Mouse (Mus musculus) forebrain, embryonic 16.5 days (tissue): ENCODE results near the gene Sdr39u1. TPM values are rescaled to one million over a fixed set of nuclear protein-coding genes. Genes with fewer than 3 reads are reported as not detected.

ENCODE experiments used
- ATAC-seq: fragments of 200-750 bp; cut with Nextera tagmentation; 2 replicates; pipeline ENCODE4 v1.8.0; 2017; ENCODE audit warnings: mild to moderate bottlenecking, moderate library complexity
- H3K27ac ChIP-seq: fragments of 300-500 bp; sonication (generic); 2 replicates; pipeline ENCODE4 v1.5.1; 2014; ENCODE audit warnings: low read length, control low read depth
- H3K27me3 ChIP-seq: fragments of 300-500 bp; sonication (generic); replicated peaks from 2 replicates; pipeline ENCODE4 v1.6.1; 2014; ENCODE audit warnings: low read length; ENCODE audit not compliant: control insufficient read depth, insufficient read depth
- H3K36me3 ChIP-seq: fragments of 300-500 bp; sonication (generic); 2 replicates; pipeline ENCODE4 v1.6.1; 2014; ENCODE audit not compliant: control insufficient read depth, insufficient read depth
- H3K4me1 ChIP-seq: fragments of 300-500 bp; sonication (generic); replicated peaks from 2 replicates; pipeline ENCODE4 v1.6.1; 2014; ENCODE audit warnings: low read length; ENCODE audit not compliant: control insufficient read depth, insufficient read depth
- H3K4me2 ChIP-seq: fragments of 300-500 bp; sonication (generic); 2 replicates; pipeline ENCODE4 v1.6.1; 2014; ENCODE audit warnings: mild to moderate bottlenecking, low read length, control low read depth
- H3K4me3 ChIP-seq: fragments of 300-500 bp; sonication (generic); replicated peaks from 2 replicates; pipeline ENCODE4 v1.5.1; 2014; ENCODE audit warnings: mild to moderate bottlenecking, low read length, control low read depth
- H3K9ac ChIP-seq: fragments of 300-500 bp; sonication (generic); replicated peaks from 2 replicates; pipeline ENCODE4 v1.6.1; 2014; ENCODE audit warnings: low read depth, low read length, control low read depth
- H3K9me3 ChIP-seq: fragments of 300-500 bp; sonication (generic); 2 replicates; pipeline ENCODE4 v1.6.1; 2016; ENCODE audit warnings: low read length; ENCODE audit not compliant: control insufficient read depth
- WGBS: fragments of 180-500 bp; shearing (Covaris S2); extraction: QIAGEN DNeasy Blood & Tissue Kit; methylation state at CpG from one replicate; pipeline ENCODE4 v1.1.7; 2014; 5-methylcytosine and 5-hydroxymethylcytosine counted together
- polyA plus RNA-seq: library from polyadenylated mRNA; unstranded; fragments of >200 nt; fragmentation: Nextera tagmentation; extraction: Ambion mirVana; gene quantifications from 2 replicates; pipeline ENCODE4 v1.2.1, GENCODE M21; 2015

Sdr39u1 gene
- polyA plus RNA-seq, 1 experiment from 2014 or later, result 128 TPM

DNA sequence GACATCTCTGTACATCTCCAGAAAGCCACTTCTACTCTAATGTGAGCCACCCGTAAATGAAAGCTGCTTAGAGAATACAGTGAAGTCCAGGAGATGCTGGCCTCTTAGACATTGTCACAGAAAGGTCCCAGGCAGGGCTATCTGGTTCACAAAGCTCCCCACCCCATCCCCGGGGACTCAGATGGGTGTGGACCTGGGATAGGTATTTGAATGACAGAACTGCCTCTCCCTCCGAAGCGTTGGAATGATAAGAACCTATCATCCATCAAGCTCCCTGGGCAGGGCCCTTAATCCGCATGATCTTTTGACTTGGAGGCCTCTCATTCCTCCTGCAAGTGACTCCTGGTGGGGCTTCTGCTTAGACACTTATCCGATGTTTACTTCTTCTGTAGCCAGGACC is 49.2 kb downstream of the Sdr39u1 start:
- Histone ChIP-seq H3K27ac (no peak overlapping the region), H3K9ac (no peak overlapping the region), H3K27me3 (no peaks in the 10 kb centered on the region), H3K4me1 (peaks cover 26% of the 10 kb centered on the region), H3K4me3 (no peak overlapping the region), H3K4me2 (no peak overlapping the region), H3K36me3 (no peaks in the 10 kb centered on the region), H3K9me3 (no peaks in the 10 kb centered on the region)
- ATAC-seq, result no peak
- WGBS, result 69% methylated on average over 6 of the region's 6 CpGs

Other genes with a start within 250 kb of the Sdr39u1 start
- gene Mdp1, start 239.8 kb downstream of the Sdr39u1 start, polyA plus RNA-seq, result 63.5 and 71.3 TPM in 2 replicates
- 52.5 and 62.6 TPM in 2 replicates for gene Gmpr2, start 228.4 kb downstream of the Sdr39u1 start, polyA plus RNA-seq
- 514 and 544 TPM in 2 replicates for gene Nedd8, start 228.2 kb downstream of the Sdr39u1 start, polyA plus RNA-seq
- gene Tinf2, start 218.5 kb downstream of the Sdr39u1 start, polyA plus RNA-seq, result 31.4 and 32.6 TPM in 2 replicates
- gene Tgm1, start 186.4 kb downstream of the Sdr39u1 start, polyA plus RNA-seq, result 0.26 and 0.28 TPM in 2 replicates
- 52.6 and 53.3 TPM in 2 replicates for gene Rabggta, start 178.0 kb downstream of the Sdr39u1 start, polyA plus RNA-seq
- 81.9 and 83.5 TPM in 2 replicates for gene Dhrs1, start 154.6 kb downstream of the Sdr39u1 start, polyA plus RNA-seq
- gene Nop9, start 154.6 kb downstream of the Sdr39u1 start, polyA plus RNA-seq, result 36.4 and 46.0 TPM in 2 replicates
- gene Cideb, start 141.8 kb downstream of the Sdr39u1 start, polyA plus RNA-seq, result 0.21 TPM in 1 of 2 replicates, not detected in the other
- gene Ltb4r2, start 138.9 kb downstream of the Sdr39u1 start, polyA plus RNA-seq, result 0.21 and 0.38 TPM in 2 replicates
- 0.24 and 0.25 TPM in 2 replicates for gene Ltb4r1, start 134.3 kb downstream of the Sdr39u1 start, polyA plus RNA-seq
- gene Adcy4, start 116.2 kb downstream of the Sdr39u1 start, polyA plus RNA-seq, result 3.2 and 3.7 TPM in 2 replicates
- gene Ripk3, start 111.4 kb downstream of the Sdr39u1 start, polyA plus RNA-seq, result 2.7 and 3.2 TPM in 2 replicates
- gene Nfatc4, start 77.1 kb downstream of the Sdr39u1 start, polyA plus RNA-seq, result 11.7 and 12.3 TPM in 2 replicates
- 11.3 and 13.2 TPM in 2 replicates for gene Nynrin, start 46.3 kb downstream of the Sdr39u1 start, polyA plus RNA-seq
- 0.14 and 0.21 TPM in 2 replicates for gene Cbln3, start 15.9 kb downstream of the Sdr39u1 start, polyA plus RNA-seq
- gene Khnyn, start 15.3 kb downstream of the Sdr39u1 start, polyA plus RNA-seq, result 10.3 and 11.1 TPM in 2 replicates
- 0.27 and 0.61 TPM in 2 replicates for gene Cma1, start 44.4 kb upstream of the Sdr39u1 start, polyA plus RNA-seq
- not detected in 2 replicates for gene Cma2, start 50.7 kb upstream of the Sdr39u1 start, polyA plus RNA-seq
- gene Mcpt1, start 117.7 kb upstream of the Sdr39u1 start, polyA plus RNA-seq, result not detected in 2 replicates
- gene Mcpt9, start 130.2 kb upstream of the Sdr39u1 start, polyA plus RNA-seq, result not detected in 2 replicates
- not detected in 2 replicates for gene Mcpt2, start 141.7 kb upstream of the Sdr39u1 start, polyA plus RNA-seq
- gene Mcpt4, start 162.0 kb upstream of the Sdr39u1 start, polyA plus RNA-seq, result not detected in 2 replicates
- not detected in 2 replicates for gene Mcpt8, start 185.0 kb upstream of the Sdr39u1 start, polyA plus RNA-seq
- not detected in 2 replicates for gene Ctsg, start 202.3 kb upstream of the Sdr39u1 start, polyA plus RNA-seq
- gene Gzme, start 220.3 kb upstream of the Sdr39u1 start, polyA plus RNA-seq, result not detected in 2 replicates
- not detected in 2 replicates for gene Gzmd, start 232.3 kb upstream of the Sdr39u1 start, polyA plus RNA-seq